Mouse (Mus musculus) CD4-positive, CD25-positive, alpha-beta regulatory T cell, adult 2 months (primary cell): ENCODE results near the gene Aoc2.
"Not testable (repeated sequence)": the region's sequence is repeated elsewhere in the genome, so short reads cannot be mapped to it uniquely, and the experiment has no call there.

Experiments used
- DNase-seq: peaks from one replicate; pipeline ENCODE4 v3.0.0-alpha.2; 2012; ENCODE audit warnings: low read depth, low spot score

The Aoc2 gene

GRCm38 (mm10) chr11:101354438-101355010 lies 29.7 kb downstream of the Aoc2 start:
- DNase-seq = no peak

GRCm38 (mm10) chr11:101355916-101356315 lies 31.1 kb downstream of the Aoc2 start:
- no peak for DNase-seq

- no peak for DNase-seq
These were observed 32.8 kb downstream of the Aoc2 start for GRCm38 (mm10) chr11:101357505-101358182.

GRCm38 (mm10) chr11:101359776-101360175 lies 34.9 kb downstream of the Aoc2 start:
- DNase-seq = no peak

- no peak for DNase-seq
These were observed 35.8 kb downstream of the Aoc2 start for GRCm38 (mm10) chr11:101360651-101361113.

GRCm38 (mm10) chr11:101364531-101364931 lies 39.7 kb downstream of the Aoc2 start:
- DNase-seq = no peak

GRCm38 (mm10) chr11:101367326-101367935 lies 42.6 kb downstream of the Aoc2 start, which contains the start of gene G6pc:
TSS of gene G6pc (plus strand) at chr11:101367561.
- no peak for DNase-seq

- no peak for DNase-seq
These were observed 45.3 kb downstream of the Aoc2 start for GRCm38 (mm10) chr11:101370141-101370540.

- no peak for DNase-seq
These were observed 49.6 kb downstream of the Aoc2 start for GRCm38 (mm10) chr11:101374421-101374938.

- not testable (repeated sequence) for DNase-seq
These were observed 53.3 kb downstream of the Aoc2 start for GRCm38 (mm10) chr11:101378196-101378595.

- no peak for DNase-seq
These were observed 54.1 kb downstream of the Aoc2 start for GRCm38 (mm10) chr11:101378926-101379325.
